Mouse (Mus musculus): ENCODE results near the gene Gpr142.

- TF ChIP-seq CTCF (conservative IDR thresholded peaks at IDR 0.05; ENCODE audit: insufficient read depth, insufficient read length, low read depth, low read length) (no peak), POLR2A (IDR thresholded peaks at IDR 0.05; ENCODE audit: low read depth, low read length) (no peak)
Observed at GRCm38 (mm10) chr11:114849572-114849971, 50.8 kb downstream of the Gpr142 start.

Data from kidney, adult 2 months (tissue).